Mouse (Mus musculus) E14TG2a.4 (cell line): ENCODE results near the gene Proser3.

Experiments
- H3K27me3 ChIP-seq: 2 replicates; pipeline ENCODE4 v1.6.1; 2014; ENCODE audit warnings: low read length, control low read depth; ENCODE audit not compliant: insufficient read depth
- H3K36me3 ChIP-seq: 2 replicates; pipeline ENCODE4 v1.6.1; 2014; ENCODE audit warnings: low read length, control low read depth; ENCODE audit not compliant: insufficient read depth
- H3K4me1 ChIP-seq: replicated peaks from 2 replicates; pipeline ENCODE4 v1.6.1; 2014; ENCODE audit warnings: low read depth, low read length, control low read depth
- H3K4me3 ChIP-seq: replicated peaks from 2 replicates; pipeline ENCODE4 v1.5.1; 2014; ENCODE audit warnings: mild to moderate bottlenecking, low read length
- H3K9me3 ChIP-seq: 2 replicates; pipeline ENCODE4 v1.6.1; 2014; ENCODE audit warnings: low read length, control low read depth
- CTCF ChIP-seq: conservative IDR thresholded peaks from 2 replicates; pipeline ENCODE4 v1.5.1; 2014; ENCODE audit warnings: low read length
- NANOG ChIP-seq: IDR thresholded peaks from 2 replicates; pipeline ENCODE4 v1.6.1; 2014; ENCODE audit warnings: borderline replicate concordance, low read length, mixed read lengths
- POU5F1 ChIP-seq: IDR thresholded peaks from 2 replicates; pipeline ENCODE4 v1.6.1; 2014; ENCODE audit warnings: low read length, borderline replicate concordance

Proser3 gene

DNA sequence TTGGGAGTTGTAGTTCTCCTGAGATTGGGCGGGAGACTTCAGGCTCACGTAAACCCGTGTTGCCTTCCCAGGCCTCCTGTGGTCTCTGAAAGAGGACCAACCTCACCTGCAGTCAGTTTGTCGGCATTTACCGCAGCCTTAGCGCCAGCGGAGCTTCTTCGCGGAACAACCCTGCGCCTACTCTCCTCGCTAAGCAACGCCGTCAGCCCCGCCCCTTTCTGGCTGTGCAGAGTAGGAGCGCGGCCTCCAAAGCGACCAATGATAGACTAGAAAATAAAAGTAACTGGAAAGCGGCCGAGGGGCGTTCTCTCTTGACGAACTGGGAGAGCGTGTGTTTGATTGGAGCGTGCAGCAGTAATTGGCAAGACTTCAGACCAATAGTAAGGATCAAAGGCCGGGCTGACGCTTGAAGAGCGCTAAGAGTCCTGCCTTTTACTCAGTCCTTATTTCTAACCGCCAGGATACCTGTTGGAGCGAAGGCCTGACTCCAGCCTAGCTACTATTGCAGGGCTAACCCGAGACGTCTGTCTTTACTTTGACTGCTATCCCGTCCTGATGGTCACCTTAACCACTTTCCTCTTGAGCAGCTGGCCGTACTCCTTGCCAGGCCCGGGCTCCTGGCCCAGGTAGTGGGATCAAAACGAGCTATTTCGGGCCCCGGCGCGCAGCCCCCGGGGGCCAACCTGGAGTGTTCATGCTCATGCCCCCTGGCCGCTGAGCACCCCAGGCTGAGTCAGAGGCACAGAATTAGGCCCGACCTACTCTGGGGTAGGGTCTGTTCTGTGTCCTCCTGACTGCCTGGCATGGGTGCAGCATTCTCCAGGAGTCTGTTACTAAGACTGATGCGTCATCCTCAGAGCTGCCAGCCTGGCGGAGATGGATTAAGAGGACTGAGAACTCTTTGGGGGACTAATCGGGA lies at the start of gene Proser3, which contains the start of gene Hspb6:
Gene Proser3 (minus strand): TSS at position 198 of the 919 bp plus-strand sequence.
Gene Hspb6 (plus strand): TSS at position 77 of the 919 bp plus-strand sequence.
- TF ChIP-seq NANOG, result no peak
- no peak for TF ChIP-seq CTCF
- no peak for TF ChIP-seq POU5F1
- no peaks in the 10 kb centered on the region for H3K27me3 ChIP-seq
- peaks cover 56% of the 10 kb centered on the region for H3K4me1 ChIP-seq
- H3K9me3 ChIP-seq, result no peaks in the 10 kb centered on the region
- H3K36me3 ChIP-seq, result peaks cover 55% of the 10 kb centered on the region
- H3K4me3 ChIP-seq, result peak within 1 kb of the TSS; percentile 88

DNA sequence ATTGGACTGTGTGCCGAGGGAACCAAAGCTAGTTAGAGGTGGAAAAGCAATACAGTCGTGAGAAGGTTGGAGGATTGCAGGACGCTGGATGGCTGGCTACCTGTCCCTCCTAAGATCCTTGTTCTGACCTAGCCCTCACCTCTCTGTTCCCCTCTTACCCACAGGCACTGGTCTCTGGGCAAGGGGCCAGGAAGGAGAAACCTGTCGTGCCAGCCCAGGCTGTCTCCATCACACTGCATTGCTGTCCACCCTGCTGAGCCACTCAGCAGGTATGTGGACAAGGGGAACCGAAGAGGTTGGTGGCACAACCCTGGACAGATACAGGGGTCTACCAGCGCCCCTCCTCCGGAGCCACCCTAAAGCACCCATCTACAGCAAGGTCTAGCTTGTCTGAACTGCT lies 48.6 kb upstream of the Proser3 start:
- TF ChIP-seq NANOG (no peak), CTCF (no peak), POU5F1 (no peak)
- H3K27me3 ChIP-seq, result peaks cover 6% of the 10 kb centered on the region
- H3K4me1 ChIP-seq, result peaks cover 80% of the 10 kb centered on the region
- peak overlapping the region; percentile 49 for H3K4me3 ChIP-seq
- H3K9me3 ChIP-seq, result no peaks in the 10 kb centered on the region
- no peaks in the 10 kb centered on the region; the same call in 1 of the 2 replicates for H3K36me3 ChIP-seq

DNA sequence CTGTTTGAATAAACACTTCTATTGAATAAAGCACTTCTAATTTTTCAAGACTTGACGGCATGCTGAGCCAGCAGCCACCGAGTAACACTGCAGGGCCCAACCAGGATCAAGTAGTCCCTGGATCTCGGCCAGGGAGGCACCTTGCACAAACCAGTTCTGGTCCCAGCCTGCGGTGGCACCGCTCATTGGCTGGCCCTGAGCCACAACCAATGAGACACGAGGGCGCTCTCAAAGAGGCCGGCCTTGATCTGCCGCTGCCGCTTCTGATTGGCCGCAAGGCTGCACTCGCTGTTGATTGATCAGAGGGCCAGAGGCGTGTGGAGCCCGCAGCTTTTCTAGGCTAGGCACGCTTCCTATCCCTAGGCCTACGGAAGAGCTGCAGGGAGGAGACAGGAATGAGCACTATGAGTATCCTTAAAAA lies 47.8 kb upstream of the Proser3 start:
- TF ChIP-seq CTCF, result no peak
- TF ChIP-seq NANOG, result no peak
- TF ChIP-seq POU5F1, result no peak
- peak overlapping the region; percentile 65 for H3K4me3 ChIP-seq
- no peaks in the 10 kb centered on the region for H3K36me3 ChIP-seq
- peaks cover 80% of the 10 kb centered on the region for H3K4me1 ChIP-seq
- peaks cover 6% of the 10 kb centered on the region for H3K27me3 ChIP-seq
- H3K9me3 ChIP-seq, result no peaks in the 10 kb centered on the region

DNA sequence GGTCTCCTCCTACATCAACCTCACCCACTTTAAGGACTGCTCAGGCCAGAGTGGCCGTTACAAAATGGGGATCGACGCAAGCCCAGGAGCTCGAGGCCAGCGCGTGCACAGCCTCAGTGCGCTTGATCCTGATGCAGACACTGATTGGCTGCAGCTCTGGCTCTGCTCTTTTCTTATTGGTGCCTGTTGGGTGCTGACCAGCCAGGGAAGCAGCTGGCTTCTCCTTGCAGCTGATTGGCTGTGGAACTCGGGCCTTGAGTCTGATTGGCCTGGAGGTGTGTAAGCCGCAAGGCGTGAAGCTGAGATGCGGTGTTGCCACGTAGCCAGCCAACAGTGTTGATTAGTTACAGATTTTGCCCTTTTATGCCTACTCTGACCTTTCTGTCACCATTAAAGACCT lies 46.7 kb upstream of the Proser3 start, which contains the start of gene Zbtb32:
Gene Zbtb32 (minus strand): TSS at position 124 of the 400 bp plus-strand sequence.
- Histone ChIP-seq H3K4me1 (peaks cover 80% of the 10 kb centered on the region), H3K9me3 (no peaks in the 10 kb centered on the region), H3K36me3 (no peaks in the 10 kb centered on the region), H3K4me3 (peak within 1 kb of the TSS; percentile 65), H3K27me3 (peaks cover 6% of the 10 kb centered on the region)
- TF ChIP-seq CTCF (no peak), POU5F1 (no peak), NANOG (no peak)

DNA sequence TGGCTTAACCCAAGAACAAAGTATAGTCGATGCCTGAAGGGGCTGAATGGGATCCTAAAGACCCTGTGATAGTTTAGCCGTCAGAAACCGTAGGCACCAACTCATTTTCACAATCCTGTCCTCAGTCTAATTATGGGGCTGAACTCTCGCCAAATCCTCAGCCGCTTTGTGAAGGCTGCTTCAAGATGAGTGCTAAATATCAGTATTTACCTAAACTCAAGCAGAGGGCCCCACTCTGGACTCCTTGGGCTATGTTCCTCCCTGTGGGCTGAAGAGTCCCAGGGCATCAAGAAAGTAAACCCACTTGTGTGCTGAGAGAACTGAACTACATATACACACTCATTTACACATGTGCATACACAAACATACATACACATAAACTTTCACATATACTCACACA lies 44.7 kb upstream of the Proser3 start:
- Histone ChIP-seq H3K4me1 (peaks cover 80% of the 10 kb centered on the region), H3K27me3 (peaks cover 6% of the 10 kb centered on the region), H3K4me3 (no peak overlapping the region), H3K9me3 (no peaks in the 10 kb centered on the region), H3K36me3 (no peaks in the 10 kb centered on the region)
- TF ChIP-seq NANOG, result no peak
- no peak for TF ChIP-seq CTCF
- TF ChIP-seq POU5F1, result no peak

DNA sequence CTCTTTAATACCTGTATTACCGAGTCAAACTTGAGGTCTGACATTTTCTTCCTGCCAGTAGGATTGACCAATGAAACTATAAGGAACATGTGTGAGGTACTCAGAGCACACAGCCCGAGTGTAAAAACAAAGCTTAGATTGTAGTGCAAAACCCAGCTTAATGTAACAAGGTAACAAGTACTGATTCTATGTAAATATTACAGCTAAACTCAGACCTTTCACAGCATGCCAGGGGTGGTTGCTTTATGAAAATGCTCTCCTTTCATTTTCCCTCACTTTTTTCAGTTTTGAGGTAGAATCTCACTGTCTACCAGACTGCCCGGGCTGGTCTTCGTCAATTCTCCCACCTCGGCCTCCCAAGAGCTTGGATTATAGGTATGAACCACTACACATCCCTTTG lies 44.0 kb upstream of the Proser3 start:
- peaks cover 80% of the 10 kb centered on the region for H3K4me1 ChIP-seq
- peaks cover 6% of the 10 kb centered on the region for H3K27me3 ChIP-seq
- H3K9me3 ChIP-seq, result no peaks in the 10 kb centered on the region
- H3K36me3 ChIP-seq, result 0 out of 2 replicates have a peak, but pooled peaks cover 3% of the 10 kb centered on the region
- no peak overlapping the region for H3K4me3 ChIP-seq
- no peak for TF ChIP-seq POU5F1
- TF ChIP-seq NANOG, result no peak
- no peak for TF ChIP-seq CTCF

DNA sequence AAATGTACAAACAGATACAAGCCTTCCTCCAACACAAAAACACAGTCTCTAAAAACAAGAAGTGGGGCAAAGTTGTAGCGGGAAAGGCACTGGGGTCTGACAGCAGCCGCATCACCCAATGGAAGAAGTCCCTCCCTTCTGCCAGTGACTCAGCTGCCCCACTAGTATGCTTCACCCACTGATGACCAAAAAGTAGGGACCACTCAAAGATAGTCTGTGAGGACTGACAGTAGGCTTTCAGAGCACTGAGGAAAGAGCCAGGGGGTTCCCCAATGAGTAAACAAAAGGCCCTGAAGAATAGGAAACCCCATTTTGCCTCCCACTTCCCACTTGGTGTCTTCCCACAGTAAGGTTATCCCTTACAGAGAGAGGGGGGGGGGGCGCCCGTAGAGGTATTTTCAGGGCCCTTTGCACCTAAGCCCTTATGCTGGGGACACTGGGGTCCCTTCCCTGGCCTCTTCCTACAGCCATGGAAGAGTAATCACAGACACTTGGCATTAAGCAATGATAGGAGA lies 42.5 kb upstream of the Proser3 start:
- TF ChIP-seq NANOG (no peak), POU5F1 (no peak), CTCF (no peak)
- Histone ChIP-seq H3K27me3 (peaks cover 6% of the 10 kb centered on the region), H3K9me3 (no peaks in the 10 kb centered on the region), H3K4me1 (peaks cover 82% of the 10 kb centered on the region), H3K4me3 (0 out of 2 replicates have a peak overlapping the region, but pooled peaks have one; percentile 20), H3K36me3 (peaks cover 12% of the 10 kb centered on the region; the same call in 1 of the 2 replicates)

DNA sequence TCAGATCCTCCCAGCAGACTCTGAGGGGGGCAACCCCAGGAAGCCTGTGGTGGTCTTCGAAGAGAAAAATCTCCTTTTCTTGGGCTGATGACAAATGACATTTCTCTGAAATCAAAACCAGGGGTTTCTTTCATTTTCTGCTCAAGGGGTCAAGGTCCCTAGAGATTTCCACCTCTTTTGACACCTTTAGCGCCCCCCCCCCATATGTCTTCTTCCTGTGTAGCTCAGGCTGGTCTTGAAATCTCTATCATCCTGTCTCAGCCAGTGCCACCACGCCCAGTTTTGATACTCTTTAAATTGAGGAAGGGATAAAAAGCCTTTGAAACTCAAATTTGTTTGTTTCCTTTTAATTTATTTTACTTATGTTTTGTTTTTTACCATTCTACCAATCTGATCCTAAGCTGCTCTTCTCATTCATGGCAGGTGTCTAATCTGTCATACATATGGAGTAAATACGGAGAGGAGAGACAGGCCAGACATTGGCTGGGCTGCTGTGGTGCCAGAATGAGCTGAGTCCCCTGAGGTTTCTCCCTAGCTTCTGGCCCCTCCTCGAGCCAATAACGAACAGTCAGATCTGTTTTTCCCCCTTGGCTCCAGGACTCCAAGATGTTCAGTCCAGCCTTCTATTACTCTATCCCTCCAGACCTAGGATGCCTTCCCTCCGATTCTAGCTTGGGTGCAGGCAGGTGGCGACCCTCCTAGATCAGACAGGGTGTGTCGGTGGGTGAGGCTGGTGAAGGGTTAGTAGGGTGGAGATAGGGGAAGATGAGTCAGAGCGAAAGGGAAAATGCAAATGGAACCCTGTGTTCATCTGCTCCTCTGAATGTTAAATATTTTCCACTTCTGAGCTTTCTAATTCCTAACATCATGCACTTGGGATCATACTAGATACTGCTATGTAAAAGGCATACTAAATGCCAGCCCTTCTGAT lies 41.7 kb upstream of the Proser3 start:
- TF ChIP-seq CTCF (no peak), NANOG (no peak), POU5F1 (no peak)
- Histone ChIP-seq H3K27me3 (peaks cover 6% of the 10 kb centered on the region), H3K4me3 (0 out of 2 replicates have a peak overlapping the region, but pooled peaks have one; percentile 37), H3K9me3 (no peaks in the 10 kb centered on the region), H3K4me1 (peaks cover 75% of the 10 kb centered on the region), H3K36me3 (peaks cover 12% of the 10 kb centered on the region; the same call in 1 of the 2 replicates)
